In the genomic region with DNA sequence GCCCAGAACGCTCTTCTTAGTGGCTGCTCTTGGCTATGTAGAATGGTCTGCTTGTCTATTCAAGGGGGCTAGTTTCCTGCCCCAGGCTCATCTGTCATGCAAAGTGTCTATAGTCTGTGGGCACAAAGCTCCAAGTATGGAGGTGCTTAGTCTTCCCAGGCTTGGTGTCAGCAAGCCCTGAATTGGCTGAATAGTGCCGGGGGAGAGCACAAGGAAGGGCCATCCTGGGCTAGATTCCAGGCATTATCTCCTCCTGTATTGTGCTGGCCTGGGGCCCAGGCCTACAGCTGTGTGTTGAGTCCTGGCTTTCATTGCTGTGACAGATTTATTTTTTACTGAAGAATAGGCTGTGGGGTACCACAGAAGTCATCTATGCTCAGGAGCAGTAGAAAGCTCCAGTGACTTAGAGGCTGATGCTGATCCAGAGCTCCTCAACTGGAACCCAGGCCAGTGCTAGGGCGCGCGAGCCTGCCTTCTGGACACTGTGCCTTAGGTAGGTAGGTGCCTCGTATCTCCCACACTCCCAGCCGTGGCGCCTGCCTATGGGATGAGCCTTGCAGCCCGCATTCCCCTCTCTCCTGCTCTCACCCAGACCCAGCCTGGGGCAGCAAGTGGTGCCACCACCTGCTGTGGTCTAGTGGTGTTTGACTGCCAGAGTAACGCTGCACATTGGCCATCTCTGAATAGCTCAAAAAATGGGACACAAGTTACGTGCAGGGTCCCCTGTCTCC, we compare ENCODE assay signal across 10 mouse cellular contexts. TPM values are rescaled to one million over a fixed set of nuclear protein-coding genes. Genes with fewer than 3 reads are reported as not detected.
DNase-seq lines count a peak whose midpoint lies in the region; ATAC-seq and TF ChIP-seq lines count a peak whose summit lies in the region.
"Had no signal": no experiment of that assay in that cellular context is flagged by ENCODE, and none has a peak within 500 bp of the region (broad histone marks: within the 10 kb centered on the region; RNA-seq: fewer than 3 reads in every experiment).

No protein-coding gene starts in this region.

- peak; percentile 51; the same call in 1 of the 2 replicates for ATAC-seq in kidney, embryonic 16.5 days (ENCODE audit: low FRiP score, low TSS enrichment)
- peak; percentile 92 for ATAC-seq in hindbrain, postnatal 0 days

- no peak overlapping the region for H3K4me2 ChIP-seq in kidney, embryonic 16.5 days (replicated peaks; ENCODE audit: low read depth, low read length)
- H3K4me2 ChIP-seq in hindbrain, postnatal 0 days (ENCODE audit: low read depth, low read length), result no peak overlapping the region
- H3K4me2 ChIP-seq: liver, embryonic 13.5 days had no signal

- H3K4me1 ChIP-seq in kidney, embryonic 16.5 days (ENCODE audit: insufficient read depth, low read length), result peaks cover 4% of the 10 kb centered on the region; the same call in 1 of the 2 replicates
- peaks cover 11% of the 10 kb centered on the region; the same call in 1 of the 2 replicates for H3K4me1 ChIP-seq in hindbrain, postnatal 0 days (ENCODE audit: insufficient read depth, low read length)

- H3K9ac ChIP-seq in kidney, embryonic 16.5 days (replicated peaks; ENCODE audit: low read length), result no peak overlapping the region
- H3K9ac ChIP-seq in hindbrain, postnatal 0 days (replicated peaks; ENCODE audit: low read length), result no peak overlapping the region
- H3K9ac ChIP-seq: liver, embryonic 13.5 days had no signal

- no peaks in the 10 kb centered on the region for H3K9me3 ChIP-seq in kidney, embryonic 16.5 days (ENCODE audit: low read length)
- H3K9me3 ChIP-seq in hindbrain, postnatal 0 days (ENCODE audit: low read length), result no peaks in the 10 kb centered on the region
- H3K9me3 ChIP-seq: liver, embryonic 13.5 days had no signal

- no peak overlapping the region for H3K4me3 ChIP-seq in kidney, embryonic 16.5 days (ENCODE audit: low read length)
- no peak overlapping the region for H3K4me3 ChIP-seq in hindbrain, postnatal 0 days (ENCODE audit: low read length)
- H3K4me3 ChIP-seq: erythroblast, embryonic 14.5 days; liver, embryonic 13.5 days had no signal

- H3K27ac ChIP-seq in kidney, embryonic 16.5 days (ENCODE audit: low read length), result no peak overlapping the region
- H3K27ac ChIP-seq in hindbrain, postnatal 0 days, result peak overlapping the region; percentile 84
- H3K27ac ChIP-seq: liver, embryonic 13.5 days had no signal

- WGBS in kidney, embryonic 16.5 days, result 78% methylated on average over 11 of the region's 11 CpGs
- WGBS in hindbrain, postnatal 0 days, result 53% methylated on average over 11 of the region's 11 CpGs

- no peak for DNase-seq in kidney, postnatal 25 days
- DNase-seq in MN1 (ENCODE audit: low spot score), result peak; percentile 80
- DNase-seq in cerebellum, postnatal 14 days, result peak; percentile 71 to 76
- peak; percentile 90 for DNase-seq in hindbrain, postnatal 0 days (ENCODE audit: low spot score)
- DNase-seq in embryo, embryonic 10 days (ENCODE audit: low spot score), result no peak
- DNase-seq in adrenal gland, postnatal 25 days, result no peak
- DNase-seq in embryo, embryonic 10.5 days (ENCODE audit: low spot score), result no peak
- DNase-seq: liver, embryonic 13.5 days had no signal

- TF ChIP-seq CTCF in hindbrain, postnatal 0 days (IDR thresholded peaks at IDR 0.05; ENCODE audit: low read depth), result no peak

- H3K36me3 ChIP-seq in kidney, embryonic 16.5 days (ENCODE audit: insufficient read depth, low read length), result no peaks in the 10 kb centered on the region
- H3K36me3 ChIP-seq in hindbrain, postnatal 0 days (ENCODE audit: insufficient read depth, low read length), result peaks cover 24% of the 10 kb centered on the region
- H3K36me3 ChIP-seq: liver, embryonic 13.5 days had no signal

- no peaks in the 10 kb centered on the region for H3K27me3 ChIP-seq in kidney, embryonic 16.5 days (ENCODE audit: insufficient read depth, low read length)
- no peaks in the 10 kb centered on the region for H3K27me3 ChIP-seq in hindbrain, postnatal 0 days (ENCODE audit: insufficient read depth, low read length)
- H3K27me3 ChIP-seq: liver, embryonic 13.5 days had no signal

RNA-seq across cellular contexts. Expression of gene Gpt2, which starts 8.7 kb away (rescaled TPM):
- 19.1 and 21.2 TPM in 2 replicates for polyA plus RNA-seq in kidney, embryonic 16.5 days (2015; fragmentation: Nextera tagmentation; extraction: Ambion mirVana)
- 99.4 and 107 TPM in 2 replicates for total RNA-seq in hindbrain, postnatal 0 days (2014; rRNA removed)
- polyA plus RNA-seq in hindbrain, postnatal 0 days (2015; fragmentation: Nextera tagmentation; extraction: Ambion mirVana), result 43.2 and 46.4 TPM in 2 replicates
- 233 and 253 TPM in 2 replicates for total RNA-seq in adrenal gland, postnatal 25 days (2021)
- polyA plus RNA-seq: erythroblast, embryonic 14.5 days had no signal

RNA-seq across cellular contexts. Expression of gene Dnaja2, which starts 54.0 kb away (rescaled TPM):
- polyA plus RNA-seq in kidney, embryonic 16.5 days (2015; fragmentation: Nextera tagmentation; extraction: Ambion mirVana), result 172 and 181 TPM in 2 replicates
- 43.9 and 56.7 TPM in 2 replicates for total RNA-seq in hindbrain, postnatal 0 days (2014; rRNA removed)
- 155 and 156 TPM in 2 replicates for polyA plus RNA-seq in hindbrain, postnatal 0 days (2015; fragmentation: Nextera tagmentation; extraction: Ambion mirVana)
- 140 and 166 TPM in 2 replicates for total RNA-seq in adrenal gland, postnatal 25 days (2021)

Comparison
In these comparisons a context has a peak if more than half of its experiments do, and no peak if none do; other contexts are left out.
1. DNase-seq: peak in MN1 (single experiment), cerebellum, postnatal 14 days (2 of 2) and hindbrain, postnatal 0 days (single experiment); none in kidney, postnatal 25 days (0 of 2), embryo, embryonic 10 days (single experiment), adrenal gland, postnatal 25 days (single experiment) and embryo, embryonic 10.5 days (single experiment).